Mouse (Mus musculus) midbrain, embryonic 12.5 days (tissue): ENCODE data around the gene Zfp865. TPM values are rescaled to one million over a fixed set of nuclear protein-coding genes. Genes with fewer than 3 reads are reported as not detected.
"Not testable (repeated sequence)": the region's sequence is repeated elsewhere in the genome, so short reads cannot be mapped to it uniquely, and the experiment has no call there.

ENCODE experiments used
- ATAC-seq: fragments of 200-750 bp; cut with Nextera tagmentation; 2 replicates; pipeline ENCODE4 v1.8.0; 2017; ENCODE audit warnings: low read depth, moderate TSS enrichment, moderate library complexity; ENCODE audit not compliant: low FRiP score
- H3K27ac ChIP-seq: fragments of 300-500 bp; sonication (generic); replicated peaks from 2 replicates; pipeline ENCODE4 v1.5.1; 2016; ENCODE audit warnings: mild to moderate bottlenecking
- H3K27me3 ChIP-seq: fragments of 300-500 bp; sonication (generic); 2 replicates; pipeline ENCODE4 v1.6.1; 2016; ENCODE audit warnings: mild to moderate bottlenecking
- H3K36me3 ChIP-seq: fragments of 300-500 bp; sonication (generic); 2 replicates; pipeline ENCODE4 v1.6.1; 2016
- H3K4me1 ChIP-seq: fragments of 300-500 bp; sonication (generic); 2 replicates; pipeline ENCODE4 v1.6.1; 2016
- H3K4me2 ChIP-seq: fragments of 300-500 bp; sonication (generic); replicated peaks from 2 replicates; pipeline ENCODE4 v1.6.1; 2016; ENCODE audit warnings: mild to moderate bottlenecking, moderate library complexity
- H3K4me3 ChIP-seq: fragments of 300-500 bp; sonication (generic); 2 replicates; pipeline ENCODE4 v1.5.1; 2016; ENCODE audit warnings: mild to moderate bottlenecking
- H3K9ac ChIP-seq: fragments of 300-500 bp; sonication (generic); replicated peaks from 2 replicates; pipeline ENCODE4 v1.6.1; 2016; ENCODE audit warnings: mild to moderate bottlenecking, moderate library complexity
- H3K9me3 ChIP-seq: fragments of 300-500 bp; sonication (generic); 2 replicates; pipeline ENCODE4 v1.6.1; 2016; ENCODE audit warnings: mild to moderate bottlenecking
- WGBS: fragments of 180-500 bp; shearing (Covaris S2); methylation state at CpG from one replicate; pipeline ENCODE4 v1.1.7; 2016; 5-methylcytosine and 5-hydroxymethylcytosine counted together
- polyA plus RNA-seq: library from polyadenylated mRNA; unstranded; fragments of >200 nt; fragmentation: Nextera tagmentation; extraction: Ambion mirVana; gene quantifications from 2 replicates; pipeline ENCODE4 v1.2.1, GENCODE M21; 2016

The Zfp865 gene
- polyA plus RNA-seq, 1 experiment from 2014 or later = 7.6 TPM

DNA sequence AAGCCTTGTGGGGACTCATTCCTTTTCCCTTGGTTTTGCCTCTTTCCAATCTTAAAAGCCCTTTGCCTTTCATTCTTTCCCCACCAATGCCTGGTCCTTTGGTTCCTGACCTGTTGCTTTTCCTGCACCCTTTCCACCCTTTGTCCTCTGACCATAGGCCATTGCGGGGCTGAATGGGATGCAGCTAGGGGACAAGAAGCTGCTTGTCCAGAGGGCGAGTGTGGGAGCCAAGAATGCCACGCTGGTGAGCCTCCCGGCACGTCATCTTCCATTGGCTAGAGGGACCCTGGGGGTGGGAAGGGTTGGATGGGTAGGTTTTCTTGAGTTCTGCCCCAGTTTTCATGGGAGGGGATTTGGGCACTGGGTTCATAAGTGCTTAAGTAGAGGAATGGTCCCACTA, 54.8 kb downstream of the Zfp865 start:
- H3K4me1 ChIP-seq = no peaks in the 10 kb centered on the region
- H3K36me3 ChIP-seq = peaks cover 87% of the 10 kb centered on the region
- no peaks in the 10 kb centered on the region for H3K27me3 ChIP-seq
- H3K9me3 ChIP-seq = no peaks in the 10 kb centered on the region
- 90% methylated on average over 5 of the region's 5 CpGs for WGBS
- H3K4me2 ChIP-seq = no peak overlapping the region
- no peak overlapping the region for H3K27ac ChIP-seq
- H3K9ac ChIP-seq = no peak overlapping the region
- no peak for ATAC-seq
- no peak overlapping the region for H3K4me3 ChIP-seq

DNA sequence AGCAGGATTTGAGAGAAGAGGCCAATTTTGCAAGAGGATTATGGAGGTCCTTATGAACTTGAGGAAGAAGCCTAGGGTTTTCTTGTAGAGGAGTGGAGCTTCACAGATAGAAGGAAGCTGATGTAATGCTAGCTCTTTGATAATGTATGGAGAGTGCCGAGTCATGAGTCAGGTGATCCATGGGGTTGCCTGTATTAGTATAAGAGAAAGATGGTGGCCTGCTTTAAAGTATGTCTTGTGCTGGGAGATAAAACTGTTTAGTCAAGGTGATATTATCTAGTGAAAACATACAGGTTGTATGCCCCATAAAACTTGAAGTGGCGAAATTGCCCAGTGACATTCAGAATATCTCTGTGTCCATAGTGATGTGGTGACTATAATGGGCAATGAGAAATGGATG, 56.8 kb downstream of the Zfp865 start:
- no peak overlapping the region for H3K9ac ChIP-seq
- H3K4me2 ChIP-seq = no peak overlapping the region
- peaks cover 68% of the 10 kb centered on the region for H3K36me3 ChIP-seq
- peaks cover 10% of the 10 kb centered on the region for H3K4me1 ChIP-seq
- no peak overlapping the region for H3K4me3 ChIP-seq
- ATAC-seq = no peak
- H3K27me3 ChIP-seq = no peaks in the 10 kb centered on the region
- no peaks in the 10 kb centered on the region for H3K9me3 ChIP-seq
- no peak overlapping the region for H3K27ac ChIP-seq
- 94% methylated on average over 2 of the region's 2 CpGs for WGBS

DNA sequence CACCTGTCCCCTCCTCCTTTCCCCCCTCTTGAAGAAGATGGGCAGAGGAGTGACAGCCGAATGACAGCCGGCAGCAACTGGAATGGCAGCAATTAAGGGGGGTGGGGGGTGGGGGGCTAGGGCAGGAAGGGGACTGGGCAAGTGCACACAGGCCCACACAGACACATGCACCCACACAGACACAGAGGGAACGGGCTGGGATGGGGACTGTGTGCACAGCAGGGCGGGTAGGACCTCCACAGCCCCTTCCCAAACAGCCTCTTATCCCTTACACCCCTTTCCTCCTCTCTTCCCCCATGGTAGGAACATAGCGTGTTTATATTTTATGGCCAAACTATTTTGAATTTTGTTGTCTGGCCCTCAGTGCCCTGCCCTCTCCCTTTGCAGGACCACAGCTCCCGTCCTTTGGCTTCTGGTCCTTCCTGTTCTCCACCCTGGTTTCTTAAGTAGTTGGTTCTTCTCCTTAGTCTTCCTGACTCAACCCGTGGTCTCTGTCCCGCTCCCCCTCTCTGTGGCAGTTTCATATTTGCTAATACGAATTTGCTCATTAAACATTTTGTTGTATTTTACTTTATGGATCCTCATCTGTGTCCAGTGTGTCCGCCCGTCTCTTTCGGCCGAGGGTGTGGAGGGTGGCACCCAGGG, 59.3 kb downstream of the Zfp865 start:
- H3K9ac ChIP-seq = peak overlapping the region; percentile 44; the same call in 1 of the 2 replicates
- H3K36me3 ChIP-seq = peaks cover 55% of the 10 kb centered on the region
- not testable (repeated sequence) for H3K4me1 ChIP-seq, H3K9me3 ChIP-seq, H3K27me3 ChIP-seq
- WGBS = 53% methylated on average over 9 of the region's 13 CpGs
- peak overlapping the region; percentile 83 for H3K4me2 ChIP-seq
- peak overlapping the region; percentile 89 for H3K27ac ChIP-seq
- ATAC-seq = peak; percentile 19
- peak overlapping the region; percentile 99 for H3K4me3 ChIP-seq

DNA sequence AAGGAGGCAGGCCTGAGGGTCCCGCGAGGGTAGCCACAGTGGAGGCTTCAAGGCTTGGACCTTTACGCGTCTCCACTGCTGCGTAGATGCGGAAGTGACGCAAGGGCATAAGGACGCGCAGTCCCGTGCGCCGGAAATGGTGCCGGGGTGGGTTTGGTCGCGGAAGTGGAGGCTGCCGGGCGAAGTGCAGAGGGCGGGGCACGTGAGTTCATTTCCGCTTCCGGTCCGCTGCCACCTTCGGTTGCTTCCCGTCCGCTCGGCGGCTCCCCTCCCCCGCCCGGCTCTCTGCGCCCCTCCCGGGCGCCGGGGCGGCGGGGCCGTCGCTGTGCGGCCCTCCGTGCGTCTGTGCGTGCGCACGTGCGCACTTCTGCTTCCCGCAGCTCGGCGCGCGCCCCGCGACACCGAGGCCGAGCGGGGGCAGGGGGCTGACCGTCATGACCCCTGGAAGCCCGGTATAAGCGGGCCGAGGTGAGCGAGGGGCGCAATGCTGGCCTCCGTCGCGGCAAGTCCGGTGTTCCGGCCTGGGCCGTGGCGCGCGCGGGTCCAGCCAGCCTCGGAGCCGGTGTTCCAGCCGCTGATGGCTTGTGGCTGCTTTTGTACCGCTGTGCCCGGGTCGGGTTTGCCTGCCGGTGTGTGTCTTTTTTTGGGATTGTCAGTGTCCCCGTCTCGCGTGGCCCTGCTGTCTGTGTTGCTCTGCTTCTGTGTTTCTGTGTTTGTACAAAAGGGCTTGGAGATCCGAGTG, 60.0 kb downstream of the Zfp865 start, which contains the start of gene Epn1:
TSS of gene Epn1 (plus strand) at position 226 of the 742 bp plus-strand sequence.
- H3K27me3 ChIP-seq = no peaks in the 10 kb centered on the region
- peak within 1 kb of the TSS; percentile 89 for H3K27ac ChIP-seq
- H3K36me3 ChIP-seq = peaks cover 53% of the 10 kb centered on the region
- ATAC-seq = peak; percentile 97
- no peaks in the 10 kb centered on the region for H3K9me3 ChIP-seq
- H3K4me3 ChIP-seq = peak within 1 kb of the TSS; percentile 99
- peaks cover 10% of the 10 kb centered on the region for H3K4me1 ChIP-seq
- peak within 1 kb of the TSS; percentile 97 for H3K9ac ChIP-seq
- under 1% methylated on average over 81 of the region's 81 CpGs for WGBS
- peak within 1 kb of the TSS; percentile 83 for H3K4me2 ChIP-seq

DNA sequence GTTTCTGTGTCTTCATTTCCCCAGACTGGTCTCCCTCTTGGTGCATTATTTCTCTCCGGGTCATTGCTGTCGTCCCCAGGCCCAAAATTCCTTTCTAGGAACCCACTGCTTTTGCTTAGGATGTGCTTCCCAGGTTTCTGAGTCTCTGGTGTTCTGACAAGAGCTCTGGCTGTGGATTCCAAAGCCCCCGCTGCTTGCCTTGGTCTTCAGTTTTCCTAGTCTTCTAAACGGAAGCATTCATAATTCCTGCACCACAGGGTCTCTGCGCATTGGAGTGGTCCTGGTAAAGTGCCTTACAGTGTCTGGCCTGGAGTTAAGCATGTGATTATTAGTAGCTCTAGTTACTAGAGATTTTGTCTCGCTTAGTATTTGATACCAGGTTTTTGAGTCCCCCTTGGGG, 60.6 kb downstream of the Zfp865 start:
- Histone ChIP-seq H3K4me3 (peak overlapping the region; percentile 99), H3K4me1 (peaks cover 10% of the 10 kb centered on the region), H3K36me3 (peaks cover 52% of the 10 kb centered on the region), H3K4me2 (peak overlapping the region; percentile 83), H3K9ac (peak overlapping the region; percentile 97), H3K27ac (peak overlapping the region; percentile 89), H3K27me3 (no peaks in the 10 kb centered on the region), H3K9me3 (no peaks in the 10 kb centered on the region)
- 20% methylated on average over 6 of the region's 6 CpGs for WGBS
- no peak for ATAC-seq

DNA sequence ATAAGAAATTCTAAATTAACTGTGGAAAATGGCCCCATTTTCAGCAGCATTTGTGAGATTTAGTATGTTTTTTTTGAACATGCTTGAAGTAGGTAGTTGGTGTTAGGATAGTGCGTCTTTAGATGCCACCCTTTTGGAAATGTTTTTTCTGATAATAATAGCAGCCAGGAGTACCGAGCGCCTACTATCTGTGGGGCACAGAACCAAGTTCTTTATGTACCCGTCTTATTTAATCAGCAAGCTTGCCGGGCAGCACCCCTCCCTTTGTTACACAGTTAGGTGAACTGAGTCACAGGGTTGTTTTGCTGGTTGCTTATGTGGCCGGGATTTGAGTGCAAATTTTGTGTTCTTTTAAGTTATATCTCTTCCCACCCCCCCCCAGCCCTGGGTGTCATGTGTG, 61.1 kb downstream of the Zfp865 start:
- peak overlapping the region; percentile 83 for H3K4me2 ChIP-seq
- H3K27ac ChIP-seq = no peak overlapping the region
- ATAC-seq = no peak
- peaks cover 10% of the 10 kb centered on the region for H3K4me1 ChIP-seq
- peak overlapping the region; percentile 99 for H3K4me3 ChIP-seq
- WGBS = 68% methylated on average over 6 of the region's 6 CpGs
- H3K9me3 ChIP-seq = no peaks in the 10 kb centered on the region
- H3K9ac ChIP-seq = peak overlapping the region; percentile 97
- H3K27me3 ChIP-seq = no peaks in the 10 kb centered on the region
- H3K36me3 ChIP-seq = peaks cover 52% of the 10 kb centered on the region

DNA sequence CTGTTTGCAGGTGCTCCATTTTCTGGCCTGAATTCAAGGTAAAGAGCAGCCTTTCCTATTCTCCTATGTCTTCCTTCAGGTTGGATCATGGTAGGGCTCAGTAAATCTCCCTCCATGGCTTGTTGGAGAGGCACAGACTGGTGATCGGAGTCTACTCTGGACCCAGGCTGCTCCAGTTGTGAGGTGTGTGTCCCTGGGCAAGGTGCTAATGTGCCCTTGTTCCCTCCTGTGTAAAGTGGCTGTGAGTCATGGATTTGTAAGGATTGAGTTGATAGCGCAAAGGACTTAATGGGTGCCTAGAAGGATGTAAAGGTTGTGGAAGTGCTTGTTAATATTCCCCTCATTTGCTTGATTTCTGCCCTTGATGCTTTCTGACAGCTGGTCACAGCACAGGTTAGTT, 61.8 kb downstream of the Zfp865 start:
- ATAC-seq = no peak
- 94% methylated on average over 2 of the region's 2 CpGs for WGBS
- no peaks in the 10 kb centered on the region for H3K27me3 ChIP-seq
- H3K4me2 ChIP-seq = no peak overlapping the region
- peaks cover 47% of the 10 kb centered on the region for H3K36me3 ChIP-seq
- no peak overlapping the region for H3K4me3 ChIP-seq
- no peak overlapping the region for H3K27ac ChIP-seq
- H3K4me1 ChIP-seq = peaks cover 10% of the 10 kb centered on the region
- H3K9me3 ChIP-seq = no peaks in the 10 kb centered on the region
- no peak overlapping the region for H3K9ac ChIP-seq

DNA sequence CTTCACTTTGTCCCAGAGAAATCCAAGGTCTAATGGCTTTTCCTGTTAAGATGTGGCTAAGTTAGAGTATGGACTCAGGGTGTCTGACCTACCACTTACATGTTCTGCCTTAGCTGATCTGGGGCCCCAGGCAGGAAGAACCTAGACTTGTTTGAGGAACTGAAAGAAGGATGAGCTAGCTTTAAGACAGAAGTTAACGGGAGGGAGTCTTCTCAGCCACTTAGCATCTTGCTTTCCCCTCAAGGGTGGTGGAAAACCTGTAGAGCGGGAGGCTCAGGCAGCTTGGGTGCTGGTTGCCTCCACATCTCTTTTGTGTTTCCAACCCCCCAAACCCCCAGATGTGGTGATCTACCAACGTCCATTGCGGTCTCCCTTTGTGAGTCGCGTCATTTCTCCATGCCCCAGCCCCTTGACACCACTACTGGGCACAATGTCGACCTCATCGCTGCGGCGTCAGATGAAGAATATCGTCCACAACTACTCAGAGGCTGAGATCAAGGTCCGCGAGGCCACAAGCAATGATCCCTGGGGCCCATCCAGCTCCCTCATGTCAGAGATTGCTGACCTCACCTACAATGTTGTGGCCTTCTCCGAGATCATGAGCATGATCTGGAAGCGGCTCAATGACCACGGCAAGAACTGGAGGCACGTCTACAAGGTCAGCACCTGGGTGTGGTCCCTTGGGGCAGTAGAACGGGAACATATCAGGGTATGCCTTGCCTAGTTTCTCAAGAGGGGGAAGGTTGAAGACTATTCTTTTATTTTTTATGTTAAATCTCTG, 63.3 kb downstream of the Zfp865 start:
- H3K36me3 ChIP-seq = peaks cover 39% of the 10 kb centered on the region
- no peak overlapping the region for H3K9ac ChIP-seq
- no peak for ATAC-seq
- WGBS = 94% methylated on average over 18 of the region's 18 CpGs
- no peak overlapping the region for H3K4me3 ChIP-seq
- H3K27me3 ChIP-seq = no peaks in the 10 kb centered on the region
- peaks cover 10% of the 10 kb centered on the region for H3K4me1 ChIP-seq
- H3K4me2 ChIP-seq = no peak overlapping the region
- no peak overlapping the region for H3K27ac ChIP-seq
- no peaks in the 10 kb centered on the region for H3K9me3 ChIP-seq

DNA sequence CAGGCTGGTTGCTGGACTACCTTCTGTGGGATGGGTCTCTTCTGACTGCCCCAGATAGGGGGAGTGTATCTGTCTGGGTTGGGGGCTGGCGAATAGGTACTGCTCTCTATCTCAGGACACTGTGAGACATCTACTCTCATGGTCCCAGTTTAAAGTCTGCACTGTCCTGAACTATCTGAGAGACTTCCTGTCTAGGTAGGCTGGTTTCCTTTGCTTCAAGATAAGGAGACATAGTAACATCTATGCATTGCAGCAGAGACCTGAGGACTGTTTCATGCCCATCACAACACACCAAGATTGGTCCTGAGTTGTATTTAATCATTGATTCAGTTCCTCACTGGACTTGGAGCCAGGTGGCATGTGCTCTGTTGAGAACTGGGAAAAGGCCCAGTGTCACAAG, 65.3 kb downstream of the Zfp865 start:
- Histone ChIP-seq H3K9ac (no peak overlapping the region), H3K36me3 (peaks cover 47% of the 10 kb centered on the region), H3K9me3 (no peaks in the 10 kb centered on the region), H3K4me2 (no peak overlapping the region), H3K27me3 (no peaks in the 10 kb centered on the region), H3K4me1 (peaks cover 10% of the 10 kb centered on the region), H3K4me3 (no peak overlapping the region), H3K27ac (no peak overlapping the region)
- 94% methylated on average over 1 of the region's 1 CpGs for WGBS
- no peak for ATAC-seq

Other genes with a start within 250 kb of the Zfp865 start
- not detected in 2 replicates for gene Fam71e2, start 249.1 kb upstream of the Zfp865 start, polyA plus RNA-seq
- 0.36 and 0.38 TPM in 2 replicates for gene Il11, start 237.5 kb upstream of the Zfp865 start, polyA plus RNA-seq
- gene Tmem190, start 237.4 kb upstream of the Zfp865 start, polyA plus RNA-seq = not detected in 2 replicates
- 2.5 TPM in 2 replicates for gene Tmem238, start 230.7 kb upstream of the Zfp865 start, polyA plus RNA-seq
- 300 and 313 TPM in 2 replicates for gene Rpl28, start 227.5 kb upstream of the Zfp865 start, polyA plus RNA-seq
- 384 TPM in 2 replicates for gene Ube2s, start 207.8 kb upstream of the Zfp865 start, polyA plus RNA-seq
- gene Shisa7, start 175.7 kb upstream of the Zfp865 start, polyA plus RNA-seq = 3.3 and 4.7 TPM in 2 replicates
- gene Isoc2b, start 150.1 kb upstream of the Zfp865 start, polyA plus RNA-seq = 4.6 and 5.1 TPM in 2 replicates
- gene Isoc2a, start 143.2 kb upstream of the Zfp865 start, polyA plus RNA-seq = 0.68 and 0.80 TPM in 2 replicates
- gene Gm36210, start 113.9 kb upstream of the Zfp865 start, polyA plus RNA-seq = not detected in 2 replicates
- gene Zfp628, start 105.2 kb upstream of the Zfp865 start, polyA plus RNA-seq = 4.7 and 4.9 TPM in 2 replicates
- gene Nat14, start 98.3 kb upstream of the Zfp865 start, polyA plus RNA-seq = 15.1 and 16.6 TPM in 2 replicates
- gene Ssc5d, start 94.6 kb upstream of the Zfp865 start, polyA plus RNA-seq = 1.6 and 2.0 TPM in 2 replicates
- 0.18 TPM in 1 of 2 replicates, not detected in the other for gene Sbk2, start 56.0 kb upstream of the Zfp865 start, polyA plus RNA-seq
- 0.14 TPM in 1 of 2 replicates, not detected in the other for gene Sbk3, start 49.2 kb upstream of the Zfp865 start, polyA plus RNA-seq
- gene Zfp579, start 24.2 kb upstream of the Zfp865 start, polyA plus RNA-seq = 60.9 and 68.8 TPM in 2 replicates
- 7.5 and 9.3 TPM in 2 replicates for gene Zfp524, start 6.0 kb upstream of the Zfp865 start, polyA plus RNA-seq
- gene Fiz1, start 5.7 kb upstream of the Zfp865 start, polyA plus RNA-seq = 69.0 and 73.4 TPM in 2 replicates
- gene Gm44973, start 4.9 kb upstream of the Zfp865 start, polyA plus RNA-seq = 0.25 TPM in 1 of 2 replicates, not detected in the other
- 11.1 and 15.6 TPM in 2 replicates for gene Ccdc106, start 177 bp downstream of the Zfp865 start, polyA plus RNA-seq
- not detected in 2 replicates for gene 4632433K11Rik, start 13.7 kb downstream of the Zfp865 start, polyA plus RNA-seq
- gene Zfp784, start 18.1 kb downstream of the Zfp865 start, polyA plus RNA-seq = 5.4 and 5.8 TPM in 2 replicates
- gene Zfp580, start 31.2 kb downstream of the Zfp865 start, polyA plus RNA-seq = 54.6 and 56.3 TPM in 2 replicates
- gene U2af2, start 41.8 kb downstream of the Zfp865 start, polyA plus RNA-seq = 148 and 160 TPM in 2 replicates
- 67.3 and 69.8 TPM in 2 replicates for gene Epn1, start 59.9 kb downstream of the Zfp865 start, polyA plus RNA-seq
- not detected in 2 replicates for gene Rfpl4, start 96.6 kb downstream of the Zfp865 start, polyA plus RNA-seq
- gene Rasl2-9, start 105.6 kb downstream of the Zfp865 start, polyA plus RNA-seq = 0.41 and 0.46 TPM in 2 replicates
- not detected in 2 replicates for gene Vmn1r55, start 129.3 kb downstream of the Zfp865 start, polyA plus RNA-seq
- not detected in 2 replicates for gene Vmn1r56, start 176.4 kb downstream of the Zfp865 start, polyA plus RNA-seq
- not detected in 2 replicates for gene Vmn1r57, start 198.1 kb downstream of the Zfp865 start, polyA plus RNA-seq